Mouse (Mus musculus): ENCODE measurements around the gene Lgals4.

The Lgals4 gene

DNA sequence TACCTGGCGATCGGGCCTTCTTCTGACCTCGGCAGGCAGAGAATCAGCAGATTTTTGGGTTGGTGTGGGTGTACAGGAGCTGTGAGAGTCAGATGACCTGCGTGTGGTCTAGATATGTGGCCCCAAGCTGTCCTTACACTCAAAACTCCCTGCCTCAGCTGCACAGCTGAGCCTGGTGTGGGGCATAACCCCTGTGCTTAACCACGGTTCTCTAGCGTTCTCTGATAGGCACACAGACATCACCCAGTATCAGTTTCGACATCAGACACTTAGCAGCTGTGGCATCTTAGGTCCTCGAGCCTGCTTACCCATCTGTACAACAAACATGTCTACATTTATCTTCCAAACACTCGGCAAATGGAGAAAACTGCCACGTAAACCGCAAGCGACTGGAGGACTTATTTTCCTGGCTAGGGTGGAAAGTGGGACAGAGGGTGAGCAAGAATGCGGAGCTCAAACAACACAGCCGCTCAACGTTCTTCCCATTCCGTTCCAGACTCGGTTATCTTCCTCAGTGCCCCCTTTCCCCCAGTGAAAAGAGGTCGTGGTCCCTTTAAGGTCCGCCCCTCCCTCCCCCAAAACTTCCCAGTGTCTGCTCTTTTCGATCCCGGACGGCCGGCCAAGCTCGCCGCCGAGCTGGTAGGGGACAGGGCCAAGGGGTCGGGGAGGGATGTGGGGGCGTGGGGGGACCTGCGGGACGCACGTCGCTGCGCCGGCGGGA lies 25.3 kb upstream of the Lgals4 start, which contains the start of gene Hnrnpl:
Gene Hnrnpl, plus strand, starts transcription at position 321 of the 721 bp plus-strand sequence.
- DNase-seq (ENCODE audit: low read depth, low spot score): no peak

DNA sequence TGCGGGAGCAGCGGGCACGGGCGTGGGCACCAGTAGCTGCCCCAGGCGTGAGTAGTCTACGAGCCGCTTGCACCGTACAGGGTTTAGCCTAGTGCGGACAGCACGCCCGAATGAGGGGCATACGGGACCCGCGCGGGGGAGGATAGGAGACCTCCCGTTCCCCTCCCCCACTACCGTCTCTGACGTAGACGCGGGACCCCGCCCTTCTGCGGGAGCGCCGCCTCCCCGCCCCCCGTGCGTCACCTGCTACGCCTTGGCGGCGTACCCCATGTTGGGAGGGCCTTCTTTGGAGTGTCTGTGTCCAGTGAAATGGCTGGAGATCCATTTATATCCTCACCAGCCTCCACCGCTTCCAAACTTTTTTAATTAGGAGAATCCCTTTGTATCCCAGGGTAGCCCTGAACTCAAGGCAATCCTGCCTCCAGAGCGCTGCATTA lies 24.7 kb upstream of the Lgals4 start:
- peak; percentile 80 for DNase-seq (ENCODE audit: low read depth, low spot score)

DNA sequence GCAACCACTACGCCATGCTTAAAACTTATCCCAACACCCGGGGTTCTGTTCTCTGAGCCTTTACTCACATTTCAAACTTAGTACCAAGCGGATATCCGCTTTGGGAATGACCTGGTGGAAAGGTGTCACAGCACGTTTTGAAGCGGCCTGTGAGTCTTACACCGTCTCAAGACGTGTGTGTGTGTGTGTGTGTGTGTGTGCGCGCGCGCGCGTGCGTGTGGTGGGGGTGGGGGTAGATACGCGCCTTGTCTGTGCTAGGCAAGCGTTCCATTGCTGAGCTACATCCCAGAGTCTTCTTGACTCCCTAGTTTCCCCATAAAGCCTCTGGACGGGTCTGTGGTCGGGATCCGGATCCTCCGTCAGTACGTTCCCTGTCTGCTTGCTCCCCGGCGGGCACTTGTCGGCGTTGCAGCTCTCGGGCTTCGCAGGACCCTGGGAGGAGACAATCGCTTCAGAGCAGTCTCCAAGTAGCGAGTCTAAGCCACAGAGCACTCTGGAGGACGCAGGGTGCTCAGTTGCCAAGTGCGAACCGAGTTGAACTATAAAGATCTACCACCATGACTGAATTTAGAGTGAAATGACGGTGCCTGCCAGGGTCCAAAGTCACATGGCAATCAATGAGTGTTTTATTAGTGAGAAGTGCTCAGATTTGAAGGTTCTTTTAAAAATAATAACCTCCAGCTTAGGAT lies 24.1 kb upstream of the Lgals4 start:
- DNase-seq (ENCODE audit: low read depth, low spot score): peak; percentile 54

DNA sequence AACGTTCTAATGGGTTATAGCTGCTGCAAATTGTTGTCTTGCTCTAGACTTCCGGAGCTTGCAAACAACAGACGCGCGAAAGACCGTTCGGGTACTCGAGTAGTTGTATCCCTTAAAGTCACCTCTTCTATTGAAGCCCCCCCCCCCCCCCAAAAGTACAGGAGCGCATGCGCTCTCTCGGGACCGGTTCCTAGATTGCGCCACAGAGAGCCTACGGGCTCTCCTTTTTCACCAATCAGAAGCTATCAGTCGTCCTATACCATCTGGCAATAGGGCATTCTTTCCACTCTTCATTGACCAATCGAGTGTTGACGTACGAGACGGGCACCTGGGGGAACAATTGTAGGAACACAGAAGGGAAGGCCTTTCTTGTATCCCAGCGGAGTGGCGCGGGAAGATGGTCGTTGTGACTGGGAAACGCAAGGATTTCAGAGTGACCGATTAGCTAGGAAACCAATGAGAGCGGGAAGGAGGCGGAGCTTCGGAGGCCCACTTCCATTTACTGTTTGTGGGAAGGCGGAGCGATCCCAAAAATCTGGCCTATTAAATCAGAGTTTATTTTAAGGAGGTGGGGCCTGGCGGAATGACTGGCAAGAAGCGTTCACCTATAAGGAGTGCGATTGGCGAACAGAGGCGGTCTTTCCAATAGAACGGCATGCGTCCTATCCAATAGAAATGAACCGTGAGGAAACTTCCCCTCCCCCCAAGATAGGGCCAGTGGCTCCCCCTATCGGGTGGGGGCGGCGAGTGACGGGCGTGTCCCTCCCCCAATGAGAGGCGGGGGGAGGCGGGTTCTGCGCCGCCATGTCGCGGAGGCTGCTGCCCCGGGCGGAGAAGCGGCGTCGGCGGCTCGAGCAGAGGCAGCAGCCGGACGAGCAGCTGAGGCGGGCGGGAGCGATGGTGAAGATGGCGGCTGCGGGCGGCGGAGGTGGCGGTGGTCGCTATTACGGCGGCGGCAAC lies 23.3 kb upstream of the Lgals4 start:
- peak; percentile 99 for DNase-seq (ENCODE audit: low read depth, low spot score)

DNA sequence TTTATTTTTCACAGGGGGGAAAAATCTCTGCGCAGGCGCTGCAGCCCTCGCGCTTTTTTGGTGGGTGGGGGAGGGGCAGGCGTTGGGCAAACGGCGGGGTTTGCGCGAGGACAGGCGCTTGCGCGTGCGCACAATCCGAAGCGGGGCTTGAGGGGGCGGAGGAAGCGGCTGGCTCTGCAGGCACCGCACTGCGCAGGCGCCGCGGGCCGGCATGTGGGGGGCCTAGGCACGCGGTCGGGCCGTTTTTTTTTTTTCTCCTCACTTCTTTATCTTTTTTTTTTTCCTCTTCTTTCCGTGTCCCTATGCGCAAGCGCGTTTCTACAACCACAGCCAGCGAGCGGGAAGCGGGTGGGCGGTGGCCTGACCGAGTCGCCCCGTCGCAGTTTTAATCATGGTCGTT lies 22.4 kb upstream of the Lgals4 start:
- DNase-seq (ENCODE audit: low read depth, low spot score): peak; percentile 83

DNA sequence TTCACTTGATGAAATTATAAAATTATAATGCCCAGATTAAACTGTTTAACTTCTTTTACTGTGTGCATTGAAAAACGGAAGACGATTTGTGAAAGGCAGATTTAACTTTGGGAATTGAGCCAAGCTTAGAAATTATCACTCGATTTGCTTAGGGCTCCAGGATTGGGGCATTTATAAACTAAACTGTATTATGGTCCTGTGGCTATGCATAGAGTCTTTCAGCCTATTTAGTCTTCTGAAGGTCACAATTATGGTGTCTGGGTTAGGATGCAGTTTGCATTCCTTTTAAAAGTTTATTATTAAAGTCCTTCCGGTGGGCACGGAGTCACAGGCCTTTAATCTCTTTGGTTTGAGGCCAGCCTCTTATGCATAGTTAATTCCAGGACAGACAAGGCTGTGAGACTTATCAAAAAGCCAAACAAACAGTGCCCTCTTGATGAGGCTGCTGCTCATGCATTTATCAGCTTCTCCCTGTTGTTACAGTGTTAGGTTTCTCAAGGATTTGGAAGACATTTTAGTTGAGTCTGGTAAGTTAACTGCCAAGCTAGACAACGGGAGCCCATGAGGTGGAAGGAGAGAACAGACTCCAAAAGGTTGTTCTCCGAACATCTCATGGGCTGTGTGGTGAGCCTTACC lies 21.9 kb upstream of the Lgals4 start:
- no peak for DNase-seq (ENCODE audit: low read depth, low spot score)

DNA sequence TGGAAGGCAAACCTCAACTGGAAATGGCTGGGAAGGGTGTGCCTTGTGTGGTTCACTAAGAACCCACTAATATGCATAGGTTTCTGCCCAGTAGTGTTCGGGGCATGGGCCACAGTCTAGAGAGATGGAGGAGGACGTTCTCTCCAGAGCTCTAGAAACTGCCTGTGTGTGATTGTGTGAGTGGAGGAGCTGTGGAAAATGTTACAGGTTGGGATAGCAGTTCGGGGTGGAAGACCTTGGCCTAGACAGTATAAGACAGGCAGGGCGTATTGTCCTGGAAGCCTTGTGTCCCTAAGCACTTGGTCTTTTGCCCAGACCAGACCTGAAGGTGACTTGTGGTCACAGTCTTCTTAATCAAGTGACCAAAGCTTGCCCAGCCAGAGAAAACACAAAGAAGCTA lies 21.2 kb upstream of the Lgals4 start:
- no peak for DNase-seq (ENCODE audit: low read depth, low spot score)

DNA sequence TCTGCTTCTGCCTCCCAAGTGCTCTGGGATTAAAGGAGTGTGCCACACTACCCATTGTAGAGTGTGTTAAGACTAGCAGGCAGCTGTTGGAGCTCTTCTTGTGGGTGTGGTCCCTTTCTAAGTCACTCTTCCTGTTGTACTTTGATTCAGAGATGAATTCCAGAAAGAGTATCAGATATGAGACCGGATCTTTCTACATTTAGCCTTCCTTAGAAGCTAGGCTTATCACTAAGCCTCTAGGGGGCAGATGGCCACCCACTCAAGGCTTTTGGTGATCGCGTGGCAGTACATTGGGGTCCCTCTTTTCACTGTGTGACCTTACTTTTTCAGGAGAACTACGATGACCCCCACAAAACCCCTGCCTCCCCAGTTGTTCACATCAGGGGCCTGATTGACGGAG lies 20.7 kb upstream of the Lgals4 start:
- no peak for DNase-seq (ENCODE audit: low read depth, low spot score)

DNA sequence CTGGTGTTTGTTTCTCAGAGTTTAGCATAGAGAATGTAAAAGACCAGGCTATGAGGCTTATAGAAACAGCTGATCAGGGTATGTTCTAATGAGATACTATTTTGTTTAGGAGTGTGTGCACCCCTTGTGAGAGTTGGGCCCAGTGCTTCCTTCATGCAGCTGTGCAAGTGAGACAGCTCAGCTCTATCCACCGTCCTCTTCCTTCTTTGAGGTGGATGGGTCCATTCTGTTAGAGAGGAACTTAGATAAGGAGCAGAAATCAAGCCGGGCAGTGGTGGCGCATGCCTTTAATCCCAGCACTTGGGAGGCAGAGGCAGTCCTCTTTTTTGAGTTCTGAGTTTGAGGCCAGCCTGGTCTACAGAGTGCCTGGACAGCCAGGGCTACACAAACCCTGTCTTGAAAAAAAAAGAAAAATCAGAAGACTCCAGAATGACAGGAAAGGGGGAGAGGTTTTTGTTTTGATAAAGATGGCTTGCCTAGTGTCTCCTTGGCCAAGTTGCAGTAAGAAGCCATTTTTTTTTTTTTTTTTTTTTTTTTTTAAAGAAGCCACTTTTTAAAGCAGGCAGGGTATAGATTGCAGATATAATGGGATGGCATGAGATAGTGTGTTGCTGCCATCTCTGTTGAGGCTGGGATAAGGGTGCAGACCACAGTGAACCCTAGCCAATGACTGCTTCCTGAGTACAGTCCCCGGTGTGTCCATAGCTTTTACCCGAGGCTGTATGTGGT lies 19.2 kb upstream of the Lgals4 start:
- no peak for DNase-seq (ENCODE audit: low read depth, low spot score)

DNA sequence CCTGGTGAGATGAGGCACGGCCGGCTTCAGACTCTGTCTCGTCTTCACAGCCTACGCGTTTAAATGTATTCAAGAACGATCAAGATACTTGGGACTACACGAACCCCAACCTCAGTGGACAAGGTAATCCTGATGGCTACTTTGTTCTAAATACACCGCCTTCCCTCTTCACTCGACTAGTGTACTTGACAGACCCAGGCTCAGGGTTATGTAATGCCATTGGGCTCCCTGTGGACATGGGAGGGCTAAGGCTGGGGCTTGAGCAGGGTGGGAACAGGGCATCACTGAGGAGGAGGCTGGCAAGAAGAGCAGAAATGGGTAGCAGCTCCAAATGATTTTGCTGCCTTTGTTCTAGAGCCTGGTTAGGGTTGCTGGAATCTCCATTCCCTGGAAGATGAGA lies 18.4 kb upstream of the Lgals4 start:
- no peak for DNase-seq (ENCODE audit: low read depth, low spot score)

DNA sequence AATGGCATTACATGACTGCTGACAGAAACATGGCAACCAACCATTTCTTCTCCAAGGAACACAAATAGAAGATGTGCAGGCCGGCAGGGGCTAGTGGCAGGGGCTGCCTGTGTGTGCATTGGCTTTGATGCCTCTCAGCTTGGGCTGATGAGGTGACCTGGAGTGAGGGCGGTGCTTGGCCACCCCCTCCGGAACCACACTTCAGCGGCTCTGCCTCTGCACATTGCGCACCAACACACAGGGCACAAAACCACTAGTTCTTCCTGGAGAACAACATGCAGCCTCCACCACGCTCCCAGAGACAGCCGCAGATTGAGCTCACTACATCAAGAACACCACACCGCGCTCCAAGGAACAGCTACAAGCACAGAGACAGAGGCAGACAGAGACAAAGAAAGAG lies 17.5 kb upstream of the Lgals4 start:
- no peak for DNase-seq (ENCODE audit: low read depth, low spot score)

DNA sequence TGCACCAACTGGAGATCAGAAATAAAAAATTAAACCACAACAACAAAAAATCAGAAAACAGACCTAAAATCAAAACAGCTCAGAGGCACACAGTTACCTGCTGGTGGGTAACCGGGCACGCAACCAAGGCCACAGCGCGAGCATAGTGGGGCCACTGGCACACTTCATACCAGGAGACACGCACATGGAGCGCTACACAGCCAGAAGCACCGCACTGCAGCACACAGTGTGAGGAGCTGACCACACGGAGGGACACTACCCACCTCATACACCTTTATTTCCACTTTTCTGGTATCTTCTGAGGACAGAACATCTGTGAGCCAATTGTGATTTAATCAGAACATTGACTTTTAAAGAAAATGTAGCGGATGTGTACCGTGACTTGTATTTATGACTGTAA lies 16.7 kb upstream of the Lgals4 start:
- no peak for DNase-seq (ENCODE audit: low read depth, low spot score)

DNA sequence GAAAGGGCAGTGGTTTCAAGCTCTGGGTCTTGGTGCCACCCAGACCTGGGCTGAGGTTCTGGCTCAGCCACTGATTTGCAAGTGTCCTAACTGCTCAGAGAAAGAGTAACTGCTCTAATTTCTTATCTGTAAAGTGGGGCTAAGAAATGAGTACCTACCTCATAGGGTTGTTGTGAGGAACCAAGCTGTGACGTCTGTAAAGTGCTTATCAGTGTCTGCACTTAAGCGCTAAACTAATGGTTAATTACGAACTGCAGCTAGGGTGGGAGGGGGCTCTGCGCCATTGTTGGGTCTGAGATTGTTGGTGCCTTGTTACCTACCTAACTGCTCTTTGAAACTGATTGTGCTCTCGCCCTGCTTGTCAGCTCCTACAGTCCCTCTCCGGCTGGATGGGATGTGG lies 16.1 kb upstream of the Lgals4 start:
- no peak for DNase-seq (ENCODE audit: low read depth, low spot score)

DNA sequence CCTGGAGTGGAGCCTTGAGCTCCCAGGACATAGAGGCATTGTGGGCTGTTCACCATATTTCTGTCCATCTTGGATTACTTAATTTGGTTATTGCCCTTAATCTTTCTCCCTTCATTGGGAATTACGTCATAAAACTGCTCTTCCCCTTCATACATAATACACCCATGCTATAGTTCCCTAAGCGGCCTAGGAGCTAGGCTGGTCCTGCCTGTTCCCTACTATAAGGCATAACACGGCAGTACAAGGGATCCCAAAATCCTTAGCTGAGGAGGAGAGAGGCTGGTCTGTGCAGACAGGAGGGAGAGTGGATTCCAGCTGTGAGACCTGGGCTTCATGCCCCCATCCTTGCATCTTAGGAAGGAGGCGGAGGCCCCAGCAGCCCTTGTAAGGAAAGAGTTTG lies 15.7 kb upstream of the Lgals4 start:
- no peak for DNase-seq (ENCODE audit: low read depth, low spot score)

DNA sequence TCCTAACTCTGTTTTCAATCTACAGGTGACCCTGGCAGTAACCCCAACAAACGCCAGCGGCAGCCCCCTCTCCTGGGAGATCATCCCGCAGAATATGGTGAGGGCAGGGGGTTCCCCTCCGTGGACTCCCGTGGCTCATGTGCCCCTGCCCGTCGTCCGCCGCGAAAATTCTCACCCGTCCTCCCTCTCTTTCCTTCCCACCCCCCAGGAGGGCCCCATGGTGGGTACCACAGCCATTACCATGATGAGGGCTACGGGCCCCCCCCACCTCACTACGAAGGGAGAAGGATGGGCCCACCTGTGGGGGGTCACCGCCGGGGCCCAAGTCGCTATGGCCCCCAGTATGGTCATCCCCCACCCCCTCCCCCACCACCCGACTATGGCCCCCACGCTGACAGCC lies 15.2 kb upstream of the Lgals4 start:
- no peak for DNase-seq (ENCODE audit: low read depth, low spot score)

DNA sequence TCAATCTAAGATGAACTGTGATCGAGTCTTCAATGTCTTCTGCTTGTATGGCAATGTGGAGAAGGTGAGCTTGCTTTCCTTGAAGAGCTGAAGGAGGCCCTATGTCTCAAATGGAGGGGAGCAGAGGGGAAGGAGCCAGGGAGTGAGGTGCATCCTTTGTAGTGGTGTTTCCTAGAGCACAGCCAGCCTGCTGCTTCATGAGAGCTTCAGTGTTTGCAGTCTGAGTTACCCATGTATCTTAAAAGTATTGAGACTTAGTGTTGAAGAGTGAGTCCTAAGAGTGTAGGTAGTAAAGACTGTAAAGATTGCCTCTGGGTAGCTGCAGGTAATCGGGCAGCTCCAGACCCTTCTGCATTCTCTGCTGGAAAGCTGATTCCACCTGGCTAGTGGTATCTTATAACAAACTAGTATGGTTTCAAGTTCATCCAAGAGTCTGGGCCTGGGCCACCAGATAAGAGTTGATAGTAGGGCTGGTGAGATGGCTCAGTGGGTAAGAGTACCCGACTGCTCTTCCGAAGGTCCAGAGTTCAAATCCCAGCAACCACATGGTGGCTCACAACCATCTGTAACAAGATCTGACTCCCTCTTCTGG lies 14.7 kb upstream of the Lgals4 start:
- DNase-seq (ENCODE audit: low read depth, low spot score): no peak

DNA sequence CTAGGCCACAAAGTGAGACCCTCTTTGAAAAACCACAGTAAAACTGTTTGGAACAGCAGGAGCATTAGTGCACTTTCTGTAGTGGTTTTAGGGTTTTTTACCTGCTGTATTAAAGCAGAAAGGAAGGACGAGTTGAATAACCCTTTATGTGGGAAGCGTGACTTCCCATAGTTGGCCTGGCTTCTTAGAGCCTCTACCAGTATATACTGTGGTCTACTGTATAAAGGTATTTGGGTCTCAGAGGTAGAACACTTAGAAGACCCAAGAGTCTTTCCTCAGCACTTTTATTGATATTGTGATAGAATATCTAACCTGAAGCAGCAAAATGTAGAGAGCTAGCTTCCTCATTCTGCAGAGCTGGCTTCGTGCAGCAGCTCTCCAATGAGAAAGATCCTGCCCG lies 14.1 kb upstream of the Lgals4 start:
- DNase-seq (ENCODE audit: low read depth, low spot score): no peak

DNA sequence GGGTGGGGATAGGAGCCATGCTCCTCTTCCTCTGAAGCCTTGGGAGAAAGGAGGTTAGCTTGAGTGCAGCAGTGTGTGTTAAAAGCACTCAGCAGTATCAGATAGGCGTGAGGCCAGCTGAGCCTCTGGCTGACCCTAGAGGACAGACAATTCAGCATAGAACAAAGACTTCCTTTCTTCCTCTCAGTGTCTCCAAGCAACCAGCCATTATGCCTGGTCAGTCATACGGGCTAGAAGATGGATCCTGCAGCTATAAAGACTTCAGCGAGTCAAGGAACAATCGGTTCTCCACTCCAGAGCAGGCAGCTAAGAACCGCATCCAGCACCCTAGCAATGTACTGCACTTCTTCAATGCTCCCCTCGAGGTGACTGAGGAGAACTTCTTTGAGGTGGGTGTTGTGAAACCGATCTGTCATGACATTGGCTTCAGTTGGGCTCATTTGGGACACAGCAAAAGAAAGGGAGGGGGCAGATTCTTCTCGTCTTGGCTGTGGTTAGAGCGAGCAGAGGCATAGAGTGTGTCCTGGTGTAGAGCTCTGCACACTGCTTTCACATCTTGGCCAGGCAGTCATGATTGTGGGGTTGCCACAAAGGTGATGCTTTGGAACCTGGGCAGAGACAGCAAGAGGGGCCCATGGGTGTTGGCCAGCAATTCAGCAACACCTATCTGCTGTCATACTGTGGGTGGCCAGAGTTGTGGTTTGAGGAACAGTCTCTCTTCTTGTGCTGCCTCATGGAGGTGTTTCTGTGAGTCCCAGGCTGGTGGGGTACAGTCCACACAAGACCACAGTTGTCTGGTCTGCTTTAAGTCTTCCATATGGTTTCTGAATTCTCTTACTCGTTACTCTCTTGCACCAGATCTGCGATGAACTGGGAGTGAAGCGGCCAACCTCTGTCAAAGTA lies 13.0 kb upstream of the Lgals4 start:
- DNase-seq (ENCODE audit: low read depth, low spot score): no peak

DNA sequence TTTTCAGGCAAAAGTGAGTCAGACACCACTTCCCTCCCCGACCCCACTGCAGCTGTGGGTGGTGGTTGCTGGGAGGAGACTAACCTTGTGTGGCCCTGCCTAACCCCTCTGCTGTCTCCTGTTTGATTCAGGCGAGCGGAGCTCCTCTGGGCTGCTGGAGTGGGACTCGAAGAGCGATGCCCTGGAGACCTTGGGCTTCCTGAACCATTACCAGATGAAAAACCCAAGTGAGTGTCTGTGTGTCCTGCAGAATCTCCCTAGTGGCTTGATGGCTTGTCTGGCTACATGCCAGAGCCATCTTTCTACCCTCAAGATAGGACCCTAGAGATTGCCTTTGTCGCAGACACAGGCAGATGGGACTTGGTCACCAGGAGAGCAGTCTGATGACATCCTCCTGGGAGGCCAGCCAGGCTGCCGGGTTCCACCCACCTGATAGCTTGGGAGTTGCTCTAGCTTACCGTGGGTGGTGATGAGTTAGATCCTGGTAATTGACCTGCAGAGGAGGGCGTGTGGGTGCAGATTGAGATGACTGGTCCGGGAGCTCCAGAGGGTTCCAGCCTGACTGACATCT lies 12.3 kb upstream of the Lgals4 start:
- DNase-seq (ENCODE audit: low read depth, low spot score): no peak
